10 mouse cellular contexts compared by ENCODE assay signal in the genomic region with DNA sequence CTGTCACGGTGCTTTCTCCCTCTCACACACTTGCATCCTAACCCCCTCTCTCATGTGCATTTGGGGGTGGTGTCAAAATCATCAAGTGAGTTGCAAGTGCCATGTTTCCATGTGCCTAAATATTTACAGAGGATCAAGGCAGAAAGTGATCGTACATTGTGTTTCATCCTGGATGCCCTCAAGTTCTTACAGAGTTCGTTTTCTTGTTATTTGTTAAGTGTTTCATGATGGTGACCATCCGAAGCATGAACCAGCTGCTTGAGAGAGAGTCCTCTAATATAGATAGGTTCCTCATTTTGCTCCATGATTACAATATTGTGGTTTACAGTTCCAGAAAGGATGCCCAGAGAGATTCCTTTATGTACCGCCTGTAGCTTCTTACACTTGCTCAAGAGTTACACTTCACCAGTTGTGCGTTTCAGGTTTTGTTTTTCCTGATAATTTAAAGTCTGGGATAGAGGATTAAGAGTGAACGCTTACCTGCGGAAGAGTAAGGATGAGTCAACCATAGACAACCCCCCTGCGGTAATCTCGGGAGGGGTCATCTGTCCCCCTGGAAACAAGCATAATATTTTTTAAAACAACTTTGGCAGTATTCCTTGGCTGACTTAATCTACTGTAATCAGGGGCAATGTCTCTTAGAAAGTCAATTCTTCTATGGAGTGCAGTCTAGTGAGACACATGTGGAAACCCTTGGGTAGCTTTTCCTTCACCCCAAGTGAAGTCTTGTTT. TPM values are rescaled to one million over a fixed set of nuclear protein-coding genes. Genes with fewer than 3 reads are reported as not detected.
A peak's percentile ranks its signal among the peaks of the same experiment; 100 is the strongest.
DNase-seq lines count a peak whose midpoint lies in the region; ATAC-seq lines count a peak whose summit lies in the region.
"Had no signal": no experiment of that assay in that cellular context is flagged by ENCODE, and none has a peak within 500 bp of the region (broad histone marks: within the 10 kb centered on the region; RNA-seq: fewer than 3 reads in every experiment).

No protein-coding gene starts in this region.

- H3K27ac ChIP-seq in heart, embryonic 16.5 days (ENCODE audit: low read length): peak overlapping the region; percentile 46
- H3K27ac ChIP-seq in lung, embryonic 16.5 days (ENCODE audit: low read length): peak overlapping the region; percentile 82
- H3K27ac ChIP-seq in intestine, embryonic 16.5 days (ENCODE audit: low read length): peak overlapping the region; percentile 54
- H3K27ac ChIP-seq: hindbrain, embryonic 14.5 days had no signal

- no peak for ATAC-seq in heart, embryonic 16.5 days (replicated peaks; ENCODE audit: extremely low read depth, insufficient read depth, low FRiP score)
- no peak for ATAC-seq in lung, embryonic 16.5 days (ENCODE audit: low read depth)
- 0 out of 2 replicates have a peak, but pooled peaks have one; percentile 5 for ATAC-seq in intestine, embryonic 16.5 days
- ATAC-seq: forebrain, embryonic 14.5 days had no signal

- peak overlapping the region; percentile 36 for H3K4me2 ChIP-seq in heart, embryonic 16.5 days (ENCODE audit: low read depth, low read length)
- peak overlapping the region; percentile 44 for H3K4me2 ChIP-seq in lung, embryonic 16.5 days (ENCODE audit: low read depth, low read length)
- H3K4me2 ChIP-seq in intestine, embryonic 16.5 days (ENCODE audit: low read depth, low read length): 0 out of 2 replicates have a peak overlapping the region, but pooled peaks have one; percentile 35
- H3K4me2 ChIP-seq: hindbrain, embryonic 14.5 days had no signal

- no peaks in the 10 kb centered on the region for H3K9me3 ChIP-seq in heart, embryonic 16.5 days (replicated peaks; ENCODE audit: control insufficient read depth, low read length)
- H3K9me3 ChIP-seq in lung, embryonic 16.5 days (ENCODE audit: control insufficient read depth, low read length): no peaks in the 10 kb centered on the region
- H3K9me3 ChIP-seq in intestine, embryonic 16.5 days (ENCODE audit: control insufficient read depth, low read length): no peaks in the 10 kb centered on the region

- no peaks in the 10 kb centered on the region for H3K27me3 ChIP-seq in heart, embryonic 16.5 days (ENCODE audit: control insufficient read depth, insufficient read depth, low read length)
- no peaks in the 10 kb centered on the region for H3K27me3 ChIP-seq in lung, embryonic 16.5 days (ENCODE audit: control insufficient read depth, insufficient read depth, low read depth, low read length)
- no peaks in the 10 kb centered on the region for H3K27me3 ChIP-seq in intestine, embryonic 16.5 days (replicated peaks; ENCODE audit: control insufficient read depth, insufficient read depth, low read length)

- H3K4me1 ChIP-seq in heart, embryonic 16.5 days (ENCODE audit: control insufficient read depth, insufficient read depth, low read length): peaks cover 12% of the 10 kb centered on the region; the same call in 1 of the 2 replicates
- H3K4me1 ChIP-seq in lung, embryonic 16.5 days (replicated peaks; ENCODE audit: control insufficient read depth, insufficient read depth, low read length): peaks cover 17% of the 10 kb centered on the region
- peaks cover 10% of the 10 kb centered on the region for H3K4me1 ChIP-seq in intestine, embryonic 16.5 days (ENCODE audit: control insufficient read depth, insufficient read depth, low read length)

- peaks cover 10% of the 10 kb centered on the region; the same call in 1 of the 2 replicates for H3K36me3 ChIP-seq in heart, embryonic 16.5 days (ENCODE audit: control insufficient read depth, insufficient read depth)
- peaks cover 2% of the 10 kb centered on the region for H3K36me3 ChIP-seq in lung, embryonic 16.5 days (ENCODE audit: control insufficient read depth, insufficient read depth, low read length)
- 0 out of 2 replicates have a peak, but pooled peaks cover 3% of the 10 kb centered on the region for H3K36me3 ChIP-seq in intestine, embryonic 16.5 days (ENCODE audit: control insufficient read depth, insufficient read depth, low read length)

- 0 out of 2 replicates have a peak overlapping the region, but pooled peaks have one; percentile 1 for H3K4me3 ChIP-seq in heart, embryonic 16.5 days (ENCODE audit: low read length)
- H3K4me3 ChIP-seq in lung, embryonic 16.5 days (ENCODE audit: low read length): no peak overlapping the region
- no peak overlapping the region for H3K4me3 ChIP-seq in intestine, embryonic 16.5 days (ENCODE audit: low read length)

- no peak for DNase-seq in heart, postnatal 36 days
- DNase-seq in lung, postnatal 25 days (ENCODE audit: low spot score): no peak
- DNase-seq in left cerebral cortex, postnatal 4 days: no peak
- DNase-seq in cerebellum, adult 8-10 months: no peak
- DNase-seq: cerebellum, adult 2 months had no signal

- WGBS in heart, embryonic 16.5 days: 72% methylated on average over 10 of the region's 10 CpGs
- 66% methylated on average over 10 of the region's 10 CpGs for WGBS in lung, embryonic 16.5 days
- 81% methylated on average over 10 of the region's 10 CpGs for WGBS in intestine, embryonic 16.5 days

- intact Hi-C loops in heart, postnatal 36 days (cut with DNase I): loop anchor here (1.0 kb wide), 1 partner anchor 62 kb away; no protein-coding TSS in a partner anchor
- intact Hi-C loops in left cerebral cortex, postnatal 4 days (cut with DNase I): no loop called here

- peak overlapping the region; percentile 39; the same call in 1 of the 2 replicates for H3K9ac ChIP-seq in heart, embryonic 16.5 days (ENCODE audit: low read length)
- peak overlapping the region; percentile 45; the same call in 1 of the 2 replicates for H3K9ac ChIP-seq in lung, embryonic 16.5 days (ENCODE audit: low read length)
- H3K9ac ChIP-seq in intestine, embryonic 16.5 days (ENCODE audit: low read depth, low read length): peak overlapping the region; percentile 53; the same call in 1 of the 2 replicates
- H3K9ac ChIP-seq: hindbrain, embryonic 14.5 days had no signal

RNA-seq across cellular contexts. Expression of gene Map3k20, which starts 11.7 kb away (rescaled TPM):
- 46.4 and 49.4 TPM in 2 replicates for polyA plus RNA-seq in heart, embryonic 16.5 days (2015; fragmentation: Nextera tagmentation; extraction: Ambion mirVana)
- 100 to 1,000 TPM; 286 to 292 TPM for total RNA-seq in heart, postnatal 36 days (2021)
- 29.8 and 31.6 TPM in 2 replicates for polyA plus RNA-seq in lung, embryonic 16.5 days (2015; fragmentation: Nextera tagmentation; extraction: Ambion mirVana)
- polyA plus RNA-seq in intestine, embryonic 16.5 days (2015; fragmentation: Nextera tagmentation; extraction: Ambion mirVana): 13.8 and 14.8 TPM in 2 replicates
- 10 to 100 TPM; 10.8 to 11.7 TPM for total RNA-seq in left cerebral cortex, postnatal 4 days (2021)
